Mouse (Mus musculus) embryonic fibroblast, embryonic 13.5 days (primary cell): ENCODE measurements around the gene Hoxd10.

ENCODE experiments used
- CTCF ChIP-seq: IDR thresholded peaks from 2 replicates; pipeline ENCODE4 v1.5.1; 2011; ENCODE audit warnings: mild to moderate bottlenecking, control low read depth, low read length, moderate library complexity, borderline replicate concordance; ENCODE audit not compliant: insufficient read depth
- POLR2A ChIP-seq: IDR thresholded peaks from 2 replicates; pipeline ENCODE4 v1.6.1; 2011; ENCODE audit warnings: low read depth, mild to moderate bottlenecking, control low read depth, low read length, moderate library complexity

GRCm38 (mm10) chr2:74677106-74677505 lies 14.6 kb upstream of the Hoxd10 start:
- TF ChIP-seq CTCF (no peak), POLR2A (no peak)
